Mouse (Mus musculus) neural tube, embryonic 11.5 days (tissue): Measurements from ENCODE around the gene Disp2. TPM values are rescaled to one million over a fixed set of nuclear protein-coding genes. Genes with fewer than 3 reads are reported as not detected.

Experiments
- ATAC-seq: fragments of 200-750 bp; cut with Nextera tagmentation; 2 replicates; pipeline ENCODE4 v1.8.0; 2017; ENCODE audit warnings: moderate number of reproducible peaks, mild to moderate bottlenecking, moderate TSS enrichment, moderate library complexity; ENCODE audit not compliant: insufficient read depth, low FRiP score, low TSS enrichment
- DNase-seq: peaks from one replicate; pipeline ENCODE4 v3.0.0-alpha.2; 2015; ENCODE audit warnings: low spot score
- H3K27ac ChIP-seq: fragments of 300-500 bp; sonication (generic); 2 replicates; pipeline ENCODE4 v1.5.1; 2014; ENCODE audit warnings: low read depth, mild to moderate bottlenecking, low read length
- H3K27me3 ChIP-seq: fragments of 300-500 bp; sonication (generic); 2 replicates; pipeline ENCODE4 v1.6.1; 2014; ENCODE audit warnings: mild to moderate bottlenecking, low read length, mixed read lengths; ENCODE audit not compliant: control insufficient read depth, insufficient read depth
- H3K36me3 ChIP-seq: fragments of 300-500 bp; sonication (generic); 2 replicates; pipeline ENCODE4 v1.6.1; 2014; ENCODE audit warnings: mild to moderate bottlenecking, low read length, moderate library complexity, mixed read lengths; ENCODE audit not compliant: control insufficient read depth, insufficient read depth
- H3K4me1 ChIP-seq: fragments of 300-500 bp; sonication (generic); 2 replicates; pipeline ENCODE4 v1.6.1; 2014; ENCODE audit warnings: low read length, mixed read lengths; ENCODE audit not compliant: control insufficient read depth, insufficient read depth
- H3K4me2 ChIP-seq: fragments of 300-500 bp; sonication (generic); 2 replicates; pipeline ENCODE4 v1.6.1; 2014; ENCODE audit warnings: low read depth, mild to moderate bottlenecking, moderate library complexity
- H3K4me3 ChIP-seq: fragments of 300-500 bp; sonication (generic); 2 replicates; pipeline ENCODE4 v1.5.1; 2014; ENCODE audit warnings: low read depth, low read length
- H3K9ac ChIP-seq: fragments of 300-500 bp; sonication (generic); 2 replicates; pipeline ENCODE4 v1.6.1; 2014; ENCODE audit warnings: mild to moderate bottlenecking, low read length
- H3K9me3 ChIP-seq: fragments of 300-500 bp; sonication (generic); 2 replicates; pipeline ENCODE4 v1.6.1; 2016; ENCODE audit warnings: low read length; ENCODE audit not compliant: control insufficient read depth
- WGBS: fragments of 180-500 bp; shearing (Covaris S2); extraction: QIAGEN DNeasy Blood & Tissue Kit; methylation state at CpG from one replicate; pipeline ENCODE4 v1.1.7; 2014; 5-methylcytosine and 5-hydroxymethylcytosine counted together
- polyA plus RNA-seq: library from polyadenylated mRNA; unstranded; fragments of >200 nt; fragmentation: Nextera tagmentation; extraction: Ambion mirVana; gene quantifications from 2 replicates; pipeline ENCODE4 v1.2.1, GENCODE M21; 2014

The Disp2 gene
- polyA plus RNA-seq, 1 experiment from 2014 or later, result 12.6 TPM

- H3K9ac ChIP-seq, result no peak overlapping the region
- H3K4me3 ChIP-seq, result no peak overlapping the region
- H3K27ac ChIP-seq, result no peak overlapping the region
- H3K4me2 ChIP-seq, result no peak overlapping the region
- no peaks in the 10 kb centered on the region for H3K4me1 ChIP-seq
- no peaks in the 10 kb centered on the region for H3K27me3 ChIP-seq
- DNase-seq (no peak), ATAC-seq (no peak)
- no peaks in the 10 kb centered on the region for H3K9me3 ChIP-seq
- no peaks in the 10 kb centered on the region; the same call in none of the 2 replicates for H3K36me3 ChIP-seq
- WGBS, result 91% methylated on average over 6 of the region's 6 CpGs
Measured at GRCm38 (mm10) chr2:118834061-118834460, 54.5 kb downstream of the Disp2 start.

DNA sequence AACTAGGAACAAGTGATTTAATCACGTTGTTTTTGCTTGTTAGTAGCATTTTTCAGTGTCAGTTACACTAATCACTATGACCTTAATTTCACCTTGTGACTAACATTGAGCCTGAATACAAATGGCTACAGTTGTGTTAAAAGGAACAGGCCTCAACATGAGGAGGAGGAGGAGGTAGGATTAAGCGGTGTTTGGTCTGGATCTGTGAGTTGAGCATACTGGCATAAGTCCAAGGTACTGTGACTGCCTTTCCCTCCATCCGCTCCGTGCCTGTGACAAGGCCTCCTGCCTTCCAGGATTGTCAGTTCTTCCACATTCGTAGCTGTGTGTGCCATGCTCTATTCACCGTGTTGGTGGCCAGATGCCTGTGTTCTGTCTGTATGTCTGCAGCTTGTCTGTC, 55.6 kb downstream of the Disp2 start:
- no peak overlapping the region for H3K4me2 ChIP-seq
- DNase-seq, result no peak
- H3K9ac ChIP-seq, result no peak overlapping the region
- H3K4me1 ChIP-seq, result no peaks in the 10 kb centered on the region
- WGBS, result 91% methylated on average over 6 of the region's 6 CpGs
- H3K36me3 ChIP-seq, result no peaks in the 10 kb centered on the region; the same call in 1 of the 2 replicates
- H3K9me3 ChIP-seq, result no peaks in the 10 kb centered on the region
- H3K27me3 ChIP-seq, result no peaks in the 10 kb centered on the region
- H3K4me3 ChIP-seq, result no peak overlapping the region
- no peak overlapping the region for H3K27ac ChIP-seq
- ATAC-seq, result no peak

DNA sequence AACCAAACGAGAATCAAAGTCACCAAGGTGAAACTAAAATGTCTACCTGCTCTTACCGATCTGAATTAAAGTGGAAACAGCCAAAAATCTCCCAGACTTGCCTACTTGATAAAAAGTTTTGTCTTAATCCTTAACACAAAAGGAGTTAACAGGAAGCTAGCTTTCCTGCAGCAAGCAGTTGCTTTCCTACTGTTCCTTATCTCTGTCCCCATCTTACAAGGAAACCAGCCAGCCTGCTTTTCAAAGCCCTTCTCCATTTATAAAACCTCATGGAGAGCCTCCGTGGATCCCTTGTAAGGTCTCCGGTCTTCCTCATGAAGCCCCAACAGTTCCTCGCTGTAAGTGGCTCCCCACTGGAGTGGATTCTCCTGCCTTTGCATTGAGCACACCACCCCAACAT, 58.8 kb downstream of the Disp2 start:
- Histone ChIP-seq H3K4me2 (no peak overlapping the region), H3K36me3 (no peaks in the 10 kb centered on the region; the same call in 1 of the 2 replicates), H3K9me3 (no peaks in the 10 kb centered on the region), H3K4me3 (no peak overlapping the region), H3K27me3 (no peaks in the 10 kb centered on the region), H3K27ac (no peak overlapping the region), H3K9ac (no peak overlapping the region), H3K4me1 (no peaks in the 10 kb centered on the region)
- 64% methylated on average over 5 of the region's 5 CpGs for WGBS
- no peak for DNase-seq
- no peak for ATAC-seq

DNA sequence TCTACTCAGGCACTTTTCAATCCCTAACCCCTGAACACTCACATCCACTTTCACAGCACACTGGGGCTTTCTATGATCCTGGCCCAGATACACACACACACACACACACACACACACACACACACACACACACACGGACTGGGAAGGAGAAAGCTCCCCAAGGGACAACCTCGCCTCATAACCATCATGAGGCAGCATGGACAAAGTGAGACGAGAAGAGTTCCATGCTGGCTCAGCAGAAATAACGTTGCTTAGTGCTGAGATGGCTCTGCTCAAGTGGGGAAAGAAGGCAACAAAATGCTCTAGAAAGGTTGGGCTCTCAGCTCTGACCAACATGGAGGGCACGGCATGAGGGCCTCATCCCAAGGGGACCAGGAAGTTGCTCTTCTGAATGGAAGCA, 61.7 kb downstream of the Disp2 start:
- no peak for ATAC-seq
- H3K27ac ChIP-seq, result no peak overlapping the region
- no peak overlapping the region for H3K4me3 ChIP-seq
- H3K36me3 ChIP-seq, result no peaks in the 10 kb centered on the region
- H3K4me2 ChIP-seq, result no peak overlapping the region
- 69% methylated on average over 5 of the region's 5 CpGs for WGBS
- H3K27me3 ChIP-seq, result no peaks in the 10 kb centered on the region
- no peak overlapping the region for H3K9ac ChIP-seq
- no peak for DNase-seq
- H3K4me1 ChIP-seq, result no peaks in the 10 kb centered on the region
- no peaks in the 10 kb centered on the region for H3K9me3 ChIP-seq

DNA sequence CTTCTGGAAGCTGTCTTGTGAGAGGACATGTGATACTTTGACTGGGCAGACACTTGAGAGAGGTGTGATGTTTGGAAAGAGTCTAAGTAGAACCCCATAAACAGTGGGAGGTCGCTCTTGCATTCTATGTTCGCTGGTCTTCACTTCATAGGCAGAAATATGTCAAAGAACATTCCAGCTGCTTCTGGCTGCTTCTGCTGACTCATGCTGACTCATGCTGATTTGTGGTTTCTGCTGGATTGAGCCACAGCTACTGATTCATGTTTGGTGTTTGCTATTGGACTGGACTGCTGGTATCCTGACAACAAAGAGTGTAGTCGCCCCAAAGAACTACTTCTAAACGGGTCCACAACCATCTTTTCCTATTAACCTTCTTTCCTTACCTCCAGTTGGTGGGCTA, 62.3 kb downstream of the Disp2 start:
- Histone ChIP-seq H3K4me3 (no peak overlapping the region), H3K9me3 (no peaks in the 10 kb centered on the region), H3K36me3 (no peaks in the 10 kb centered on the region), H3K4me2 (no peak overlapping the region), H3K4me1 (no peaks in the 10 kb centered on the region), H3K27me3 (no peaks in the 10 kb centered on the region), H3K27ac (no peak overlapping the region), H3K9ac (no peak overlapping the region)
- DNase-seq, result no peak
- no peak for ATAC-seq
- 87% methylated on average over 4 of the region's 4 CpGs for WGBS

GRCm38 (mm10) chr2:118844427-118844826, 64.9 kb downstream of the Disp2 start:
- 76% methylated on average over 3 of the region's 3 CpGs for WGBS
- no peak for DNase-seq
- H3K9ac ChIP-seq, result no peak overlapping the region
- no peaks in the 10 kb centered on the region for H3K9me3 ChIP-seq
- no peak overlapping the region for H3K27ac ChIP-seq
- no peaks in the 10 kb centered on the region for H3K4me1 ChIP-seq
- H3K36me3 ChIP-seq, result no peaks in the 10 kb centered on the region
- no peak for ATAC-seq
- H3K27me3 ChIP-seq, result no peaks in the 10 kb centered on the region
- H3K4me3 ChIP-seq, result no peak overlapping the region
- H3K4me2 ChIP-seq, result no peak overlapping the region

DNA sequence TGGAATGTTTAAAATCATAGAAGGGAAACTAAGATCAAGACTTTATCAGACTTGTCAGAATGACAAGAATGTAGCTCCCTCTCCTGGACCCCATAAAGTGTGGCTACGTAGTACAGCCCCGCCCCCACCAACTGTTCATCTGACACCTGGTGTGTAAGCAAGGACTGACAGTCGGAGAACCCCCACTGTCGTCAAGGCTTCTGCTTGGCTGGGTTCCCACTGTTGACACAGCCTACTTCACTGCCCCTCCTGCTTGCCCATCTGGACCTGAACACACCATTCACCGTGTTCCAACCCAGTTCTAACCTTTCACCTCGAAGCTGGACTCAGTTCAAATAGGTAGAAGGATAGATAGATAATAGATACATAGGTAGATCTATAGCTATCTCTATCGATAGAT, 66.7 kb downstream of the Disp2 start:
- Histone ChIP-seq H3K4me2 (no peak overlapping the region), H3K9me3 (no peaks in the 10 kb centered on the region), H3K27ac (no peak overlapping the region), H3K9ac (no peak overlapping the region), H3K27me3 (no peaks in the 10 kb centered on the region), H3K4me1 (no peaks in the 10 kb centered on the region), H3K4me3 (no peak overlapping the region), H3K36me3 (no peaks in the 10 kb centered on the region)
- WGBS, result 55% methylated on average over 7 of the region's 7 CpGs
- DNase-seq (no peak), ATAC-seq (no peak)

DNA sequence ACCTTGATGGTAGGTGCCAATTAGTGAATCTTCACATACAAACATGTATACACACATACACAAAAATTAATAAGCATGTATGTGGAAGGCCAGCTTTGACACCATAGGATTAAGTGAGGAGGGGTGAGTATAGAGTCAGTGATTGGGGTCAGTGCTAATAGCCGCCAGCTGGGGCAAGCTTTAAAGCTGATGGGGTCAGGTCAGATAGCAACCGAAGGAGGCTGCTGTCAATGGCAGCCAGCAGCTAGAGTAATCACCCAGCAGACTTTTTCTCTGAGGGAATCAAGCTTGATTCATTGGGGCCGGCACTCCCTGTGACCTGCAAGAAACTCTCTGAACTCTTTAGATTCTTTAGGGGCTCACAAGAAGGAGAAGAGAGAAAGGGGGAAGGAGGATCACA, 72.2 kb downstream of the Disp2 start:
- DNase-seq, result no peak
- Histone ChIP-seq H3K9me3 (no peaks in the 10 kb centered on the region), H3K4me2 (no peak overlapping the region), H3K36me3 (no peaks in the 10 kb centered on the region), H3K27me3 (no peaks in the 10 kb centered on the region), H3K27ac (no peak overlapping the region), H3K9ac (no peak overlapping the region), H3K4me3 (no peak overlapping the region), H3K4me1 (no peaks in the 10 kb centered on the region)
- no peak for ATAC-seq
- 17% methylated on average over 3 of the region's 3 CpGs for WGBS
